Mouse (Mus musculus) limb, embryonic 11.5 days (tissue): ENCODE measurements around the gene Adgrl2. TPM values are rescaled to one million over a fixed set of nuclear protein-coding genes. Genes with fewer than 3 reads are reported as not detected.

Experiments used
- ATAC-seq: fragments of 200-750 bp; cut with Nextera tagmentation; 2 replicates; pipeline ENCODE4 v1.8.0; 2017; ENCODE audit warnings: low read depth; ENCODE audit not compliant: insufficient number of reproducible peaks, low FRiP score, low TSS enrichment
- DNase-seq: peaks from one replicate; pipeline ENCODE4 v3.0.0-alpha.2; 2015; ENCODE audit warnings: low spot score
- H3K27ac ChIP-seq: fragments of 300-500 bp; sonication (generic); replicated peaks from 2 replicates; pipeline ENCODE4 v1.5.1; 2014; ENCODE audit warnings: low read depth, mild to moderate bottlenecking, low read length
- H3K27me3 ChIP-seq: fragments of 300-500 bp; sonication (generic); 2 replicates; pipeline ENCODE4 v1.6.1; 2014; ENCODE audit warnings: mild to moderate bottlenecking, low read length, mixed read lengths; ENCODE audit not compliant: control insufficient read depth, insufficient read depth
- H3K36me3 ChIP-seq: fragments of 300-500 bp; sonication (generic); 2 replicates; pipeline ENCODE4 v1.6.1; 2014; ENCODE audit warnings: mild to moderate bottlenecking, low read length, moderate library complexity, mixed read lengths; ENCODE audit not compliant: control insufficient read depth, insufficient read depth
- H3K4me1 ChIP-seq: fragments of 300-500 bp; sonication (generic); 2 replicates; pipeline ENCODE4 v1.6.1; 2014; ENCODE audit warnings: low read length, mixed read lengths; ENCODE audit not compliant: control insufficient read depth, insufficient read depth
- H3K4me2 ChIP-seq: fragments of 300-500 bp; sonication (generic); 2 replicates; pipeline ENCODE4 v1.6.1; 2014; ENCODE audit warnings: low read depth, mild to moderate bottlenecking, moderate library complexity; ENCODE audit not compliant: severe bottlenecking
- H3K4me3 ChIP-seq: fragments of 300-500 bp; sonication (generic); 2 replicates; pipeline ENCODE4 v1.5.1; 2014; ENCODE audit warnings: low read depth, low read length
- H3K9ac ChIP-seq: fragments of 300-500 bp; sonication (generic); 2 replicates; pipeline ENCODE4 v1.6.1; 2014; ENCODE audit warnings: mild to moderate bottlenecking, low read length
- H3K9me3 ChIP-seq: fragments of 300-500 bp; sonication (generic); 2 replicates; pipeline ENCODE4 v1.6.1; 2016; ENCODE audit warnings: low read length; ENCODE audit not compliant: control insufficient read depth
- WGBS: fragments of 180-500 bp; shearing (Covaris S2); extraction: QIAGEN DNeasy Blood & Tissue Kit; methylation state at CpG from one replicate; pipeline ENCODE4 v1.1.7; 2014; 5-methylcytosine and 5-hydroxymethylcytosine counted together
- polyA plus RNA-seq: library from polyadenylated mRNA; unstranded; fragments of >200 nt; fragmentation: Nextera tagmentation; extraction: Ambion mirVana; gene quantifications from 2 replicates; pipeline ENCODE4 v1.2.1, GENCODE M21; 2014

Gene Adgrl2
- polyA plus RNA-seq, 1 experiment from 2014 or later = 87.9 TPM

GRCm38 (mm10) chr3:148835136-148835535, 155.2 kb downstream of the Adgrl2 start:
- H3K4me2 ChIP-seq = no peak overlapping the region
- ATAC-seq (no peak), DNase-seq (no peak)
- no peak overlapping the region for H3K9ac ChIP-seq
- no peaks in the 10 kb centered on the region for H3K4me1 ChIP-seq
- no peaks in the 10 kb centered on the region for H3K9me3 ChIP-seq
- no peak overlapping the region for H3K4me3 ChIP-seq
- WGBS = 91% methylated on average over 12 of the region's 12 CpGs
- H3K27me3 ChIP-seq = no peaks in the 10 kb centered on the region
- H3K27ac ChIP-seq = no peak overlapping the region
- peaks cover 22% of the 10 kb centered on the region for H3K36me3 ChIP-seq

DNA sequence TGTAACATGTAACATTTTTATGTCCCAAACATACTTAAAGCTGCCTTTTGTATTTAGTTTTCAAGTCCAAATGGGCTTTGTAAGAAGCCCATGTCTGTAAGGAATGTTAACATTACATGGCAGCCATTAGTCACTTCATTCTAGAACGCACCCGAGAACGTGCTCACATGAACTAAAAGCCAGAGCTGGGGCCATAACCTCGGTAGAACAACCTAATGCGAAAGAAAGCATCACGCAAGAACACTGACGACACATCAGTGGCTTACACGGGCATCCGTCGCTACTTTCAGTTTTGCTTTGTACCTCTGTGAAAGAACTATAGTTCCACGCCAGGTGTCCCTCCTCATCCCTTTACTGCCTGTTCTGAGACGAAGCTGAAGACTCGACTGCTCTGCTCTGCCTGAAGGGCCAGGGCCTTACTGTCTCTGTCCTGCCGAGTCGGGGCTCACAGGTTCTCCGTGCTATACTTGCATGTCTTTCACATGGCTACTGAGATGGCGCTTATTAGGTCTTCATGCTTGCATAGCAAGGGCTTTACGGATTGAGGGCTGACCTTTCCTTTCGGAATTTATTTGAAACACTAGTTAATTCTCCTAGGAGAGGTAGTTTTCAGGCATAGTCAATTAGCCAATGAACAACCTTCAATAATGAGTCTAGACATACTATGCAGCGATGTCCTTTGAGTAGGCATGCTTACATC, 157.1 kb downstream of the Adgrl2 start:
- 93% methylated on average over 20 of the region's 20 CpGs for WGBS
- DNase-seq (no peak), ATAC-seq (no peak)
- H3K36me3 ChIP-seq = peaks cover 21% of the 10 kb centered on the region
- no peak overlapping the region for H3K9ac ChIP-seq
- no peak overlapping the region for H3K4me2 ChIP-seq
- H3K27me3 ChIP-seq = no peaks in the 10 kb centered on the region
- no peaks in the 10 kb centered on the region for H3K4me1 ChIP-seq
- no peak overlapping the region for H3K4me3 ChIP-seq
- no peaks in the 10 kb centered on the region for H3K9me3 ChIP-seq
- H3K27ac ChIP-seq = no peak overlapping the region

- WGBS = 85% methylated on average over 4 of the region's 4 CpGs
- no peak for ATAC-seq
These were observed 158.4 kb downstream of the Adgrl2 start for GRCm38 (mm10) chr3:148832001-148832400.

GRCm38 (mm10) chr3:148828519-148828918, 161.8 kb downstream of the Adgrl2 start:
- Histone ChIP-seq H3K4me2 (no peak overlapping the region), H3K27ac (no peak overlapping the region), H3K27me3 (no peaks in the 10 kb centered on the region), H3K4me3 (no peak overlapping the region), H3K4me1 (no peaks in the 10 kb centered on the region), H3K9ac (no peak overlapping the region), H3K36me3 (peaks cover 7% of the 10 kb centered on the region), H3K9me3 (no peaks in the 10 kb centered on the region)
- DNase-seq = no peak
- 69% methylated on average over 10 of the region's 10 CpGs for WGBS
- no peak for ATAC-seq

More at GRCm38 (mm10) chr3:148832001-148832400, 158.4 kb downstream of the Adgrl2 start:
- Histone ChIP-seq H3K27me3 (no peaks in the 10 kb centered on the region), H3K4me1 (no peaks in the 10 kb centered on the region), H3K36me3 (peaks cover 17% of the 10 kb centered on the region), H3K27ac (no peak overlapping the region), H3K4me3 (no peak overlapping the region), H3K9me3 (no peaks in the 10 kb centered on the region), H3K4me2 (no peak overlapping the region), H3K9ac (no peak overlapping the region)
- no peak for DNase-seq

- Histone ChIP-seq H3K4me1 (no peaks in the 10 kb centered on the region), H3K36me3 (peaks cover 14% of the 10 kb centered on the region), H3K4me3 (no peak overlapping the region), H3K4me2 (no peak overlapping the region), H3K9me3 (no peaks in the 10 kb centered on the region), H3K27ac (no peak overlapping the region), H3K9ac (no peak overlapping the region), H3K27me3 (no peaks in the 10 kb centered on the region)
- DNase-seq = no peak
- WGBS = 95% methylated on average over 13 of the region's 13 CpGs
- no peak for ATAC-seq
These were observed 166.8 kb downstream of the Adgrl2 start for GRCm38 (mm10) chr3:148823551-148823950.

DNA sequence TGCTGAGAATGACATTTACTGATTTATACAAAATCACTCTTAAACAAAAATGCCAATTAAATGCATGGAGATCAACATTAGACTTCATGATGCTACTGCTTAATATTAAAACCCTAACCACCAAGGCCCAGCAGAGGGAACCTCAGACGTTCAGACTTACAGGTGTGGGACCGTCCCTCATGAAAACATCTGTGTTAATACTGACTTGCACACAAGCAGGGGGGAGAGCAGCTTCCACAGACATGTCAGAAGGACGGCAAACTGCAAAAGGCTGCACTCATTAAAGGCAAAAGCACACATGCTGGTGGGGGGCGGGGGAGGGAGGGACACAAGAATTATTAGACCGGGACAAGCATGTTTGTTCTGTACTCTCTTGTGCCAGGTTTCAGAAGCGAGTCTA, 168.7 kb downstream of the Adgrl2 start:
- Histone ChIP-seq H3K27me3 (no peaks in the 10 kb centered on the region), H3K9me3 (no peaks in the 10 kb centered on the region), H3K27ac (no peak overlapping the region), H3K4me1 (no peaks in the 10 kb centered on the region), H3K4me3 (no peak overlapping the region), H3K36me3 (peaks cover 24% of the 10 kb centered on the region), H3K9ac (no peak overlapping the region), H3K4me2 (no peak overlapping the region)
- WGBS = 73% methylated on average over 6 of the region's 6 CpGs
- DNase-seq = no peak
- ATAC-seq = no peak

DNA sequence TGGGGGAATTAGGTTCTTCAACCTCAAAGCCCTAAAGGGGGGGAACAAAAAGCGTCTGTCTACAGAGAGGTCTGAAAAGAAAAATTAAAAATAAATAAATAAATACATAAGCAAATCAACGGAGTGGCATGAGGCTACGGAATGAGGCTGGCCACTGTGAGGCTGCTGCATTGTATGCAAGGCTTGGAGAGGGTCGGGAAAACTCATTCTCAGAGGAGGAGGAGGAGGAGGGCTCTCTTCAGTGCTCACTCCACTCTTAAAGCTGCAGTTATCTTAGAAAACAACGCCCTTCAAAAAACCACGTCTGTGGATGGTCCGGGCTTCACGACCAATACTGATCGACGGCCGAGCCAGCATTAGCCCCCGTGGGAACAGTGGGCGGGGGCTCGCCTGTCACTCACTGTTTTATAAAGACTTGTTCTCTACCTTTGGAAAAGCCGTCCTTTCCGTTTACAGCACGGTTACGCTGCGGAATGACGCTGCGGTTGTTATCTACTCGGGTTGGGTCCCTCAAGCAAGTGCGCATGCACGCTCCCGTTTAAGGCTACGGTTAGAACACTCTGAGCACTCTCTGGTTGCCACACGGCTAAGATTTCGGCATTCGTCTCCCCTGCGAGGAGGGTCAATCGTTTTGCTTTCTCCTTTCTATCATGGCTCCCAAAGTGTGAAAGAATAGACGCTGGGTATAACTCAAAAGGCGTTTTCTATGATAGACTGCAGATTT, 170.9 kb downstream of the Adgrl2 start:
- H3K36me3 ChIP-seq = peaks cover 25% of the 10 kb centered on the region
- H3K4me3 ChIP-seq = no peak overlapping the region
- H3K4me2 ChIP-seq = no peak overlapping the region
- H3K27ac ChIP-seq = no peak overlapping the region
- WGBS = 94% methylated on average over 33 of the region's 33 CpGs
- H3K4me1 ChIP-seq = no peaks in the 10 kb centered on the region
- H3K27me3 ChIP-seq = no peaks in the 10 kb centered on the region
- H3K9me3 ChIP-seq = no peaks in the 10 kb centered on the region
- no peak for ATAC-seq
- H3K9ac ChIP-seq = no peak overlapping the region
- no peak for DNase-seq

- no peaks in the 10 kb centered on the region for H3K9me3 ChIP-seq
- ATAC-seq (no peak), DNase-seq (no peak)
- no peak overlapping the region for H3K9ac ChIP-seq
- no peaks in the 10 kb centered on the region for H3K27me3 ChIP-seq
- no peak overlapping the region for H3K4me3 ChIP-seq
- H3K36me3 ChIP-seq = peaks cover 24% of the 10 kb centered on the region
- H3K4me2 ChIP-seq = no peak overlapping the region
- H3K27ac ChIP-seq = no peak overlapping the region
- 90% methylated on average over 6 of the region's 6 CpGs for WGBS
- H3K4me1 ChIP-seq = no peaks in the 10 kb centered on the region
These were observed 171.8 kb downstream of the Adgrl2 start for GRCm38 (mm10) chr3:148818414-148819105.
